Mouse (Mus musculus): ENCODE results near the gene Vmn2r107. TPM values are rescaled to one million over a fixed set of nuclear protein-coding genes. Genes with fewer than 3 reads are reported as not detected.

The Vmn2r107 gene
- total RNA-seq (2021) = not detected

GRCm38 (mm10) chr17:20344942-20345341 lies at the start of gene Vmn2r107:
Gene Vmn2r107, plus strand, starts transcription at chr17:20345242.
- no peak for DNase-seq

GRCm38 (mm10) chr17:20305790-20306189 lies 39.3 kb upstream of the Vmn2r107 start:
- DNase-seq = no peak

GRCm38 (mm10) chr17:20399105-20399504 lies 54.1 kb downstream of the Vmn2r107 start:
- DNase-seq = no peak

- no peak for DNase-seq
These were observed 68.8 kb downstream of the Vmn2r107 start, which contains the start of gene Vmn1r224 for GRCm38 (mm10) chr17:20413846-20414245. Gene Vmn1r224, plus strand, starts transcription at chr17:20414146.

Other genes starting within 250 kb of the Vmn2r107 start
- gene Fpr-rs7, start 231.0 kb upstream of the Vmn2r107 start, total RNA-seq (2021) = not detected
- gene Fpr-rs6, start 162.1 kb upstream of the Vmn2r107 start, total RNA-seq (2021) = not detected
- not detected for gene Vmn2r105, start 110.2 kb upstream of the Vmn2r107 start, total RNA-seq (2021)
- not detected for gene Vmn2r106, start 59.7 kb upstream of the Vmn2r107 start, total RNA-seq (2021)
- not detected for gene Vmn1r224, start 68.9 kb downstream of the Vmn2r107 start, total RNA-seq (2021)
- under 1 TPM in 1 of 2 experiments, not detected in 1; 0.05 TPM for gene Vmn2r108, start 136.1 kb downstream of the Vmn2r107 start, total RNA-seq (2021)
- not detected for gene Vmn1r225, start 152.9 kb downstream of the Vmn2r107 start, total RNA-seq (2021)
- gene Vmn2r109, start 219.5 kb downstream of the Vmn2r107 start, total RNA-seq (2021) = not detected